Mouse (Mus musculus): ENCODE results near the gene Tchh. TPM values are rescaled to one million over a fixed set of nuclear protein-coding genes. Genes with fewer than 3 reads are reported as not detected.

Tchh gene
- polyA plus RNA-seq (2014; fragmentation: Illumina TruSeq; extraction: RNeasy Lipid Tissue Mini Kit (QIAGEN cat#74804); ENCODE audit: low read depth, low replicate concordance) = 0.84 TPM

GRCm38 (mm10) chr3:93442030-93442429 lies at the start of gene Tchh:
Tchh (plus strand) TSS chr3:93442330.

GRCm38 (mm10) chr3:93393366-93393765 lies 48.8 kb upstream of the Tchh start, which contains the start of gene Rptn:
Rptn (plus strand) TSS chr3:93393699.

GRCm38 (mm10) chr3:93468561-93468960 lies 26.4 kb downstream of the Tchh start, which contains the start of gene Tchhl1:
Tchhl1 (plus strand) TSS chr3:93468754.

Other genes with a start within 250 kb of the Tchh start
- not detected for gene Flg2, start 245.1 kb upstream of the Tchh start, polyA plus RNA-seq (2014; fragmentation: Illumina TruSeq; extraction: RNeasy Lipid Tissue Mini Kit (QIAGEN cat#74804); ENCODE audit: low read depth, low replicate concordance)
- not detected for gene Flg, start 168.8 kb upstream of the Tchh start, polyA plus RNA-seq (2014; fragmentation: Illumina TruSeq; extraction: RNeasy Lipid Tissue Mini Kit (QIAGEN cat#74804); ENCODE audit: low read depth, low replicate concordance)
- not detected for gene Hrnr, start 122.6 kb upstream of the Tchh start, polyA plus RNA-seq (2014; fragmentation: Illumina TruSeq; extraction: RNeasy Lipid Tissue Mini Kit (QIAGEN cat#74804); ENCODE audit: low read depth, low replicate concordance)
- not detected for gene Rptn, start 48.6 kb upstream of the Tchh start, polyA plus RNA-seq (2014; fragmentation: Illumina TruSeq; extraction: RNeasy Lipid Tissue Mini Kit (QIAGEN cat#74804); ENCODE audit: low read depth, low replicate concordance)
- not detected for gene Tchhl1, start 26.4 kb downstream of the Tchh start, polyA plus RNA-seq (2014; fragmentation: Illumina TruSeq; extraction: RNeasy Lipid Tissue Mini Kit (QIAGEN cat#74804); ENCODE audit: low read depth, low replicate concordance)
- gene S100a11, start 78.2 kb downstream of the Tchh start, polyA plus RNA-seq (2014; fragmentation: Illumina TruSeq; extraction: RNeasy Lipid Tissue Mini Kit (QIAGEN cat#74804); ENCODE audit: low read depth, low replicate concordance) = 31.3 TPM
- 8.2 TPM for gene S100a10, start 112.8 kb downstream of the Tchh start, polyA plus RNA-seq (2014; fragmentation: Illumina TruSeq; extraction: RNeasy Lipid Tissue Mini Kit (QIAGEN cat#74804); ENCODE audit: low read depth, low replicate concordance)
- gene Tdpoz2, start 210.4 kb downstream of the Tchh start, polyA plus RNA-seq (2014; fragmentation: Illumina TruSeq; extraction: RNeasy Lipid Tissue Mini Kit (QIAGEN cat#74804); ENCODE audit: low read depth, low replicate concordance) = not detected
- not detected for gene Tdpoz1, start 234.0 kb downstream of the Tchh start, polyA plus RNA-seq (2014; fragmentation: Illumina TruSeq; extraction: RNeasy Lipid Tissue Mini Kit (QIAGEN cat#74804); ENCODE audit: low read depth, low replicate concordance)